Mouse (Mus musculus) fibroblast of lung, adult 2 months (primary cell): Measurements from ENCODE around the gene Dyx1c1.

Source experiments
- DNase-seq: peaks from one replicate; pipeline ENCODE4 v3.0.0-alpha.2; 2011; ENCODE audit warnings: low read depth

The Dyx1c1 gene

GRCm38 (mm10) chr9:72974734-72975133, 16.1 kb downstream of the Dyx1c1 start:
- no peak for DNase-seq

- no peak for DNase-seq
Observed at GRCm38 (mm10) chr9:72975242-72975641, 16.7 kb downstream of the Dyx1c1 start.

GRCm38 (mm10) chr9:72983066-72983465, 24.5 kb downstream of the Dyx1c1 start:
- no peak for DNase-seq

GRCm38 (mm10) chr9:72985250-72986220, 26.9 kb downstream of the Dyx1c1 start, which contains the start of the genes Ccpg1os and Ccpg1:
Gene Ccpg1os, minus strand, starts transcription at chr9:72985382.
Gene Ccpg1, plus strand, starts transcription at chr9:72985429.
- DNase-seq: peak; percentile 96

GRCm38 (mm10) chr9:72987703-72988102, 29.1 kb downstream of the Dyx1c1 start:
- no peak for DNase-seq

GRCm38 (mm10) chr9:72988706-72989105, 30.1 kb downstream of the Dyx1c1 start:
- no peak for DNase-seq

- no peak for DNase-seq
Observed at GRCm38 (mm10) chr9:72991420-72991819, 32.8 kb downstream of the Dyx1c1 start.

- no peak for DNase-seq
Observed at GRCm38 (mm10) chr9:72992576-72992975, 34.0 kb downstream of the Dyx1c1 start.

- no peak for DNase-seq
Observed at GRCm38 (mm10) chr9:72996167-72996566, 37.6 kb downstream of the Dyx1c1 start.

GRCm38 (mm10) chr9:72996806-72997205, 38.2 kb downstream of the Dyx1c1 start:
- DNase-seq: no peak

- no peak for DNase-seq
Observed at GRCm38 (mm10) chr9:73000487-73000886, 41.9 kb downstream of the Dyx1c1 start.

GRCm38 (mm10) chr9:73001314-73002011, 42.9 kb downstream of the Dyx1c1 start:
- DNase-seq: no peak

- no peak for DNase-seq
Observed at GRCm38 (mm10) chr9:73002177-73002576, 43.6 kb downstream of the Dyx1c1 start.

- no peak for DNase-seq
Observed at GRCm38 (mm10) chr9:73004076-73004475, 45.5 kb downstream of the Dyx1c1 start.

GRCm38 (mm10) chr9:73005106-73005505, 46.5 kb downstream of the Dyx1c1 start:
- DNase-seq: no peak

GRCm38 (mm10) chr9:73006175-73006574, 47.6 kb downstream of the Dyx1c1 start:
- DNase-seq: no peak

- DNase-seq: no peak
Observed at GRCm38 (mm10) chr9:73008384-73008783, 49.8 kb downstream of the Dyx1c1 start.

GRCm38 (mm10) chr9:73012629-73013028, 54.0 kb downstream of the Dyx1c1 start:
- no peak for DNase-seq

GRCm38 (mm10) chr9:73014724-73015123, 56.1 kb downstream of the Dyx1c1 start:
- DNase-seq: no peak

GRCm38 (mm10) chr9:73019841-73020240, 61.3 kb downstream of the Dyx1c1 start:
- DNase-seq: no peak

- no peak for DNase-seq
Observed at GRCm38 (mm10) chr9:73020566-73021097, 62.0 kb downstream of the Dyx1c1 start.
